Mouse (Mus musculus) G1E (cell line): ENCODE results near the gene Ift52.

Source experiments
- CTCF ChIP-seq: IDR thresholded peaks from 2 replicates; pipeline ENCODE4 v1.5.1; 2012; ENCODE audit warnings: low read depth, low read length, inconsistent platforms, mixed read lengths
- GATA1 ChIP-seq: IDR thresholded peaks from 2 replicates; pipeline ENCODE4 v1.6.1; 2012; ENCODE audit warnings: borderline replicate concordance, low read length, inconsistent platforms, mixed read lengths
- POLR2AphosphoS5 ChIP-seq: IDR thresholded peaks from 2 replicates; pipeline ENCODE4 v1.6.1; 2012; ENCODE audit warnings: low read depth, low read length, inconsistent platforms; ENCODE audit not compliant: insufficient replicate concordance
- TAL1 ChIP-seq: conservative IDR thresholded peaks from 2 replicates; pipeline ENCODE4 v1.6.1; 2012; ENCODE audit warnings: low read depth, low read length, inconsistent platforms, mixed read lengths

DNA sequence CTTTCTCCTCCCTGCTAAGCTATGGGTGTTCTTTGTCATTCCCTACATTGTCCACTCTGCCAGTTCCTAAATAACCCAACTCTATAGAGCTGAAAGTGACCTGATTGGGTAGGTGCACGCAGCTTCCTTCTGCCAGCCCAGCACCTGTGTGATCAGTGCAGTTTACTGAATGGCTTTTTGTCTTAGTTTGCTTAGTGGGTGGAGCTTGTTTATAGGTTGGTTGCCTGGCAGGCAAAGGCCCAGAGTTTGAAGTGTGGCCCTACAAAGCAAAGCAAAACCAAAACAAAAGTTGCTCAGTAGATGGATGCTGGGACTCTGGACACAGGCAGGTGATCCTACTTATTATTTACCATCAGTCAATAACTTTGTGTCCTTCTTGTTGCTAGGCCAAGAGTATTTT is 34.5 kb downstream of the Ift52 start:
- TF ChIP-seq CTCF (no peak), GATA1 (no peak), POLR2AphosphoS5 (no peak), TAL1 (no peak)
